Mouse (Mus musculus) thymus, postnatal 4 days (tissue): ENCODE results near the gene Slc15a3.

Source experiments
- DNase-seq: peaks from one replicate; pipeline ENCODE4 v3.0.0; 2021

The Slc15a3 gene

GRCm38 (mm10) chr19:10870676-10871075, 31.1 kb downstream of the Slc15a3 start:
- no peak for DNase-seq

- no peak for DNase-seq
Measured at GRCm38 (mm10) chr19:10871328-10871961, 31.9 kb downstream of the Slc15a3 start.

- no peak for DNase-seq
Measured at GRCm38 (mm10) chr19:10878201-10878837, 38.8 kb downstream of the Slc15a3 start.

- peak; percentile 70 for DNase-seq
Measured at GRCm38 (mm10) chr19:10880085-10880974, 40.8 kb downstream of the Slc15a3 start.

GRCm38 (mm10) chr19:10880975-10881425, 41.5 kb downstream of the Slc15a3 start:
- DNase-seq: peak; percentile 33

- peak; percentile 95 for DNase-seq
Measured at GRCm38 (mm10) chr19:10881426-10882154, 42.1 kb downstream of the Slc15a3 start, which contains the start of gene Tmem109. Tmem109 (minus strand) TSS chr19:10882001.

- DNase-seq: no peak
Measured at GRCm38 (mm10) chr19:10892201-10892600, 52.7 kb downstream of the Slc15a3 start.

GRCm38 (mm10) chr19:10895016-10895528, 55.5 kb downstream of the Slc15a3 start, which contains the start of gene Prpf19:
Prpf19 (plus strand) TSS chr19:10895231.
- DNase-seq: peak; percentile 99

- DNase-seq: no peak
Measured at GRCm38 (mm10) chr19:10895708-10896107, 56.2 kb downstream of the Slc15a3 start.

GRCm38 (mm10) chr19:10896849-10897248, 57.3 kb downstream of the Slc15a3 start:
- DNase-seq: no peak

GRCm38 (mm10) chr19:10897491-10897890, 58.0 kb downstream of the Slc15a3 start:
- DNase-seq: no peak

GRCm38 (mm10) chr19:10900315-10900714, 60.8 kb downstream of the Slc15a3 start:
- no peak for DNase-seq

- no peak for DNase-seq
Measured at GRCm38 (mm10) chr19:10901046-10901445, 61.5 kb downstream of the Slc15a3 start.

GRCm38 (mm10) chr19:10904512-10904911, 65.0 kb downstream of the Slc15a3 start:
- no peak for DNase-seq

GRCm38 (mm10) chr19:10904927-10905727, 65.6 kb downstream of the Slc15a3 start:
- no peak for DNase-seq

- no peak for DNase-seq
Measured at GRCm38 (mm10) chr19:10905728-10906000, 66.1 kb downstream of the Slc15a3 start.

- peak; percentile 80 for DNase-seq
Measured at GRCm38 (mm10) chr19:10907891-10908290, 68.4 kb downstream of the Slc15a3 start.
